16 mouse cellular contexts compared by ENCODE assay signal in genomic region chr6:97319081-97319480, GRCm38 (mm10).
"Had no signal": no experiment of that assay in that cellular context is flagged by ENCODE, and none has a peak within 500 bp of the region (broad histone marks: within the 10 kb centered on the region; RNA-seq: fewer than 3 reads in every experiment).

No protein-coding gene starts in this region.

- H3K27me3 ChIP-seq: liver, embryonic 12.5 days; midbrain, embryonic 12.5 days; neural tube, embryonic 13.5 days; stomach, embryonic 15.5 days had no signal

- H3K4me3 ChIP-seq: left cerebral cortex, adult 2 months; limb, embryonic 10.5 days; liver, embryonic 12.5 days; midbrain, embryonic 12.5 days; neural tube, embryonic 13.5 days; stomach, embryonic 15.5 days had no signal

- ATAC-seq: intestine, postnatal 0 days; liver, embryonic 12.5 days; midbrain, embryonic 16.5 days had no signal

- H3K9me3 ChIP-seq: limb, embryonic 10.5 days; liver, embryonic 12.5 days; midbrain, embryonic 12.5 days; neural tube, embryonic 13.5 days; stomach, embryonic 15.5 days had no signal

- H3K36me3 ChIP-seq: stomach, embryonic 15.5 days had no signal

- H3K4me1 ChIP-seq: midbrain, embryonic 12.5 days; neural tube, embryonic 13.5 days; stomach, embryonic 15.5 days had no signal

- H3K4me2 ChIP-seq: liver, embryonic 12.5 days; lung, embryonic 14.5 days; midbrain, embryonic 12.5 days; neural tube, embryonic 13.5 days; stomach, embryonic 15.5 days had no signal

- DNase-seq: kidney, adult 8-10 months; kidney, postnatal 25 days; lung, embryonic 14.5 days; lung, postnatal 14 days; retina, postnatal 1 day; right cerebral cortex, postnatal 4 days; spleen, adult 18-20 months; thymus, postnatal 36 days had no signal

- H3K9ac ChIP-seq: liver, embryonic 12.5 days; lung, embryonic 14.5 days; midbrain, embryonic 12.5 days; neural tube, embryonic 13.5 days; stomach, embryonic 15.5 days had no signal

- H3K27ac ChIP-seq: left cerebral cortex, adult 2 months; limb, embryonic 10.5 days; liver, embryonic 12.5 days; midbrain, embryonic 12.5 days; neural tube, embryonic 13.5 days; stomach, embryonic 15.5 days had no signal
